Mouse (Mus musculus): ENCODE measurements at regions not wholly inside any gene's neighbourhood (a gene's known extent, or its start where the extent isn't known, plus 50 kb on each side); places are given as distances from the start of the nearest gene placed in this dataset.

- ATAC-seq (ENCODE audit: low TSS enrichment): no peak
Observed at GRCm38 (mm10) chr2:12697209-12697608, 226.6 kb upstream of the Pter start.

GRCm38 (mm10) chr2:12699331-12699730, 224.5 kb upstream of the Pter start:
- ATAC-seq (ENCODE audit: low TSS enrichment): no peak

GRCm38 (mm10) chr2:12707514-12707913, 216.3 kb upstream of the Pter start:
- no peak for ATAC-seq (ENCODE audit: low TSS enrichment)

GRCm38 (mm10) chr2:12709156-12709923, 214.5 kb upstream of the Pter start:
- ATAC-seq (ENCODE audit: low TSS enrichment): peak; percentile 93

GRCm38 (mm10) chr2:12709924-12710240, 214.0 kb upstream of the Pter start:
- 0 out of 2 replicates have a peak, but pooled peaks have one; percentile 34 for ATAC-seq (ENCODE audit: low TSS enrichment)

GRCm38 (mm10) chr2:12716124-12717012, 207.5 kb upstream of the Pter start:
- ATAC-seq (ENCODE audit: low TSS enrichment): no peak

GRCm38 (mm10) chr2:12729251-12729650, 194.6 kb upstream of the Pter start:
- ATAC-seq (ENCODE audit: low TSS enrichment): no peak

GRCm38 (mm10) chr2:12737140-12737539, 186.7 kb upstream of the Pter start:
- ATAC-seq (ENCODE audit: low TSS enrichment): no peak

- ATAC-seq (ENCODE audit: low TSS enrichment): peak; percentile 96
Observed at GRCm38 (mm10) chr2:12746856-12747255, 177.0 kb upstream of the Pter start.

- ATAC-seq (ENCODE audit: low TSS enrichment): no peak
Observed at GRCm38 (mm10) chr2:12758816-12759215, 165.0 kb upstream of the Pter start.

GRCm38 (mm10) chr2:12759931-12760330, 163.9 kb upstream of the Pter start:
- no peak for ATAC-seq (ENCODE audit: low TSS enrichment)

- ATAC-seq (ENCODE audit: low TSS enrichment): no peak
Observed at GRCm38 (mm10) chr2:12761461-12761860, 162.4 kb upstream of the Pter start.

- ATAC-seq (ENCODE audit: low TSS enrichment): no peak
Observed at GRCm38 (mm10) chr2:12764510-12764909, 159.3 kb upstream of the Pter start.

GRCm38 (mm10) chr2:12765336-12765735, 158.5 kb upstream of the Pter start:
- ATAC-seq (ENCODE audit: low TSS enrichment): no peak

- ATAC-seq (ENCODE audit: low TSS enrichment): peak; percentile 94
Observed at GRCm38 (mm10) chr2:12776866-12777265, 147.0 kb upstream of the Pter start.

GRCm38 (mm10) chr2:12777696-12778095, 146.1 kb upstream of the Pter start:
- peak; percentile 91 for ATAC-seq (ENCODE audit: low TSS enrichment)

GRCm38 (mm10) chr2:12792596-12792995, 131.2 kb upstream of the Pter start:
- ATAC-seq (ENCODE audit: low TSS enrichment): no peak

- no peak for ATAC-seq (ENCODE audit: low TSS enrichment)
Observed at GRCm38 (mm10) chr2:12797615-12798169, 126.1 kb upstream of the Pter start.

GRCm38 (mm10) chr2:12799153-12799925, 124.5 kb upstream of the Pter start:
- peak; percentile 94 for ATAC-seq (ENCODE audit: low TSS enrichment)

- no peak for ATAC-seq (ENCODE audit: low TSS enrichment)
Observed at GRCm38 (mm10) chr2:12802667-12803066, 121.2 kb upstream of the Pter start.

GRCm38 (mm10) chr2:12805096-12805495, 118.7 kb upstream of the Pter start:
- ATAC-seq (ENCODE audit: low TSS enrichment): no peak

- no peak for ATAC-seq (ENCODE audit: low TSS enrichment)
Observed at GRCm38 (mm10) chr2:12808466-12808865, 115.4 kb upstream of the Pter start.
